Comparison of ENCODE assay signal across 8 mouse cellular contexts in the genomic region with DNA sequence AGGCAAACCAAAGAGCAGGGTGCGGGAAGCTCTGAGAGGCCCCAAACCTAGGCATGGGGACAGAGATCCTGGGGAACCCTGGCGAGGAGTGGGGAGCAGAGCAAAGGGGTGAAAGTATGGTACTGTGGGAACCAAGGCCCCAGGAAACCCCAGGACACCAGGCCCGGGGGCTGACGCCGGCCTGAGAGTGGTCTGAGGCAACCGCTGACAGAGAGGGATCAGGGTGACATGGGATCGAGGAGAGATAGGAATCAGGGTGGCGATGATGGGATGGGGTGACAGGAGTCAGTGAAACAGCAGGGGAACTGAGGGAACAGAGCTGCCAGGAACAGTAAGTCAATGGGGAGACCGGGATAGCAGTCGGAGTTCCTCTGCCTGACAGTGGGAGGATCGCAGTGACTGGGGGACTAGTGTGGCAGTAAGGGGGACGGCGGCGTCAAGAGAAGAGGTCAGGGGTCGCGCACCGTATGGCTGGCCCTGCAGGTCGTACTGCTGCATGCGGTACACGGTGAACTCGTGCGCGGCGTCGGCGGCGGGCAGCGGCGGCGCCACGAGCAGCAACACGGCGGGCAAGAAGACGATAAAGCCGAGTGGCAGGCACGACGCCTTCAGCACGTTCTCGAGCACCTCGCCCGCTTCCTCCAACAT. TPM values are rescaled to one million over a fixed set of nuclear protein-coding genes. Genes with fewer than 3 reads are reported as not detected.
DNase-seq lines count a peak whose midpoint lies in the region; ATAC-seq and TF ChIP-seq lines count a peak whose summit lies in the region.

No protein-coding gene starts in this region.

- H3K79me2 ChIP-seq in CH12.LX (replicated peaks; ENCODE audit: control insufficient read depth, extremely low read depth, insufficient read depth, poor library complexity, severe bottlenecking), result peaks cover 25% of the 10 kb centered on the region

- no peaks in the 10 kb centered on the region for H3K9me3 ChIP-seq in heart, embryonic 14.5 days (ENCODE audit: control insufficient read depth, low read length)
- no peaks in the 10 kb centered on the region for H3K9me3 ChIP-seq in CH12.LX (replicated peaks; ENCODE audit: low read length)
- H3K9me3 ChIP-seq in embryonic facial prominence, embryonic 13.5 days, result no peaks in the 10 kb centered on the region
- no peaks in the 10 kb centered on the region for H3K9me3 ChIP-seq in limb, embryonic 11.5 days (ENCODE audit: control insufficient read depth, low read length)
- H3K9me3 ChIP-seq in stomach, embryonic 14.5 days (ENCODE audit: control insufficient read depth, low read depth, low read length), result no peaks in the 10 kb centered on the region

- ATAC-seq in heart, embryonic 14.5 days (ENCODE audit: insufficient number of reproducible peaks, insufficient read depth, low FRiP score, low read depth), result no peak; the same call in 1 of the 2 replicates
- ATAC-seq in embryonic facial prominence, embryonic 13.5 days (ENCODE audit: insufficient number of reproducible peaks, insufficient read depth, low FRiP score, low TSS enrichment, low read depth), result no peak
- ATAC-seq in limb, embryonic 11.5 days (ENCODE audit: insufficient number of reproducible peaks, low FRiP score, low TSS enrichment, low read depth), result peak; percentile 22; the same call in 1 of the 2 replicates
- ATAC-seq in stomach, embryonic 14.5 days (ENCODE audit: insufficient number of reproducible peaks, insufficient read depth, low FRiP score, low read depth), result peak; percentile 12; the same call in 1 of the 2 replicates

- peaks cover 27% of the 10 kb centered on the region for H3K36me3 ChIP-seq in heart, embryonic 14.5 days (ENCODE audit: control insufficient read depth, insufficient read depth, low read length)
- H3K36me3 ChIP-seq in CH12.LX (replicated peaks in 1 of 2; ENCODE audit: control insufficient read depth in 1 of 2, insufficient read depth in 1 of 2, low read length in 1 of 2), result peaks cover 27 to 40% of the 10 kb centered on the region in 2 experiments
- peaks cover 26% of the 10 kb centered on the region for H3K36me3 ChIP-seq in embryonic facial prominence, embryonic 13.5 days
- H3K36me3 ChIP-seq in limb, embryonic 11.5 days (ENCODE audit: control insufficient read depth, insufficient read depth, low read length), result peaks cover 13% of the 10 kb centered on the region
- peaks cover 23% of the 10 kb centered on the region for H3K36me3 ChIP-seq in stomach, embryonic 14.5 days (ENCODE audit: control insufficient read depth, insufficient read depth, low read length)

- no peaks in the 10 kb centered on the region for H3K27me3 ChIP-seq in heart, embryonic 14.5 days (ENCODE audit: control insufficient read depth, insufficient read depth, low read length)
- peaks cover under 1% of the 10 kb centered on the region for H3K27me3 ChIP-seq in CH12.LX (replicated peaks)
- no peaks in the 10 kb centered on the region for H3K27me3 ChIP-seq in embryonic facial prominence, embryonic 13.5 days
- no peaks in the 10 kb centered on the region for H3K27me3 ChIP-seq in limb, embryonic 11.5 days (ENCODE audit: control insufficient read depth, insufficient read depth, low read length)
- no peaks in the 10 kb centered on the region for H3K27me3 ChIP-seq in stomach, embryonic 14.5 days (ENCODE audit: control insufficient read depth, insufficient read depth, low read length)

- no peak for TF ChIP-seq RAD21 in CH12.LX (IDR thresholded peaks at IDR 0.05; ENCODE audit: low read depth, low read length)

- TF ChIP-seq POLR2A in CH12.LX (IDR thresholded peaks at IDR 0.05; ENCODE audit: low read depth, low read length), result no peak

- no peak for TF ChIP-seq CTCF in CH12.LX (conservative IDR thresholded peaks at IDR 0.05 in 1 of 2, IDR thresholded peaks at IDR 0.05 in 1 of 2; ENCODE audit: low read depth in 2 of 2, low read length in 2 of 2)

- TF ChIP-seq EP300 in CH12.LX (IDR thresholded peaks at IDR 0.05; ENCODE audit: low read length), result no peak

- dilution Hi-C loops in CH12.LX (cut with MboI; ENCODE audit: extremely low pct_ligation_motif_present, extremely low pct_unique_long_range_greater_than_20kb, low sequenced_read_pairs), result no loop called here

- peak overlapping the region; percentile 84 for H3K4me2 ChIP-seq in heart, embryonic 14.5 days (ENCODE audit: low read length)
- peak overlapping the region; percentile 77 for H3K4me2 ChIP-seq in CH12.LX (ENCODE audit: insufficient read depth, low read depth, poor library complexity, severe bottlenecking)
- H3K4me2 ChIP-seq in embryonic facial prominence, embryonic 13.5 days, result peak overlapping the region; percentile 99
- H3K4me2 ChIP-seq in limb, embryonic 11.5 days (ENCODE audit: low read depth, severe bottlenecking), result peak overlapping the region; percentile 95
- H3K4me2 ChIP-seq in stomach, embryonic 14.5 days (replicated peaks; ENCODE audit: low read depth, low read length), result peak overlapping the region; percentile 93

- H3K4me1 ChIP-seq in heart, embryonic 14.5 days (ENCODE audit: control insufficient read depth in 2 of 2, insufficient read depth in 2 of 2, low read length in 2 of 2), result peaks cover 9 to 12% of the 10 kb centered on the region in 2 experiments; a peak in 3 of 4 replicates
- H3K4me1 ChIP-seq in CH12.LX (ENCODE audit: control insufficient read depth in 1 of 2, insufficient read depth in 2 of 2), result peaks cover 23 to 44% of the 10 kb centered on the region in 2 experiments
- peaks cover 24% of the 10 kb centered on the region for H3K4me1 ChIP-seq in embryonic facial prominence, embryonic 13.5 days
- peaks cover 10% of the 10 kb centered on the region for H3K4me1 ChIP-seq in limb, embryonic 11.5 days (ENCODE audit: control insufficient read depth, insufficient read depth, low read length)
- H3K4me1 ChIP-seq in stomach, embryonic 14.5 days (ENCODE audit: control insufficient read depth, insufficient read depth, low read length), result peaks cover 12% of the 10 kb centered on the region

- peak overlapping the region; percentile 72 to 90 for H3K4me3 ChIP-seq in heart, embryonic 14.5 days (ENCODE audit: control insufficient read depth in 1 of 2, insufficient read depth in 1 of 2, low read depth in 1 of 2, low read length in 2 of 2)
- H3K4me3 ChIP-seq in CH12.LX (replicated peaks in 1 of 3; ENCODE audit: low read depth in 2 of 3, low read length in 2 of 3, poor library complexity in 1 of 3), result peak overlapping the region; percentile 89 to 99 (median 96)
- peak overlapping the region; percentile 87 for H3K4me3 ChIP-seq in embryonic facial prominence, embryonic 13.5 days
- H3K4me3 ChIP-seq in limb, embryonic 11.5 days (ENCODE audit: low read depth, low read length), result peak overlapping the region; percentile 86
- peak overlapping the region; percentile 70 for H3K4me3 ChIP-seq in stomach, embryonic 14.5 days (ENCODE audit: low read depth, low read length)

- in situ Hi-C loops in CH12.LX (cut with MboI; ENCODE audit: low pct_ligation_motif_present, low pct_unique_long_range_greater_than_20kb, low sequenced_read_pairs), result loop anchor here (5.0 to 10.0 kb wide), 2 partner anchors 37 to 109 kb away; partner anchors contain the start of genes BC025920 and Tle6

- DNase-seq in heart, postnatal 36 days, result no peak
- DNase-seq in CH12.LX (ENCODE audit: extremely low read depth), result no peak
- DNase-seq in limb, embryonic 11.5 days (ENCODE audit: low spot score), result no peak
- no peak for DNase-seq in thymus, postnatal 4 days
- no peak for DNase-seq in ovary, postnatal 36 days (ENCODE audit: low spot score)

- intact Hi-C loops in heart, postnatal 36 days (cut with DNase I), result loop anchor here (10.0 kb wide), 1 partner anchor 591 kb away; the partner anchor contains the start of gene Timm13

- H3K27ac ChIP-seq in heart, embryonic 14.5 days (replicated peaks in 1 of 2; ENCODE audit: control insufficient read depth in 1 of 2, insufficient read depth in 1 of 2, low read depth in 2 of 2, low read length in 2 of 2), result peak overlapping the region in 1 of 2 experiments; percentile 74; a peak in 2 of 4 replicates
- 0 out of 2 replicates have a peak overlapping the region, but pooled peaks have one; percentile 31 for H3K27ac ChIP-seq in CH12.LX (ENCODE audit: insufficient read depth, low read depth)
- peak overlapping the region; percentile 55 for H3K27ac ChIP-seq in embryonic facial prominence, embryonic 13.5 days
- no peak overlapping the region for H3K27ac ChIP-seq in limb, embryonic 11.5 days (replicated peaks; ENCODE audit: low read depth, low read length)
- H3K27ac ChIP-seq in stomach, embryonic 14.5 days (ENCODE audit: low read length), result 0 out of 2 replicates have a peak overlapping the region, but pooled peaks have one; percentile 44

- under 1% methylated on average over 40 of the region's 41 CpGs for WGBS in heart, embryonic 14.5 days
- 2% methylated on average over 41 of the region's 41 CpGs for WGBS in embryonic facial prominence, embryonic 13.5 days
- WGBS in limb, embryonic 11.5 days, result 2% methylated on average over 41 of the region's 41 CpGs
- 2% methylated on average over 41 of the region's 41 CpGs for WGBS in stomach, embryonic 14.5 days

- peak overlapping the region; percentile 88 for H3K9ac ChIP-seq in heart, embryonic 14.5 days (ENCODE audit: low read length)
- peak overlapping the region; percentile 77 for H3K9ac ChIP-seq in CH12.LX (ENCODE audit: insufficient read depth, low read depth)
- H3K9ac ChIP-seq in embryonic facial prominence, embryonic 13.5 days, result peak overlapping the region; percentile 92
- H3K9ac ChIP-seq in limb, embryonic 11.5 days (ENCODE audit: low read length), result peak overlapping the region; percentile 82
- peak overlapping the region; percentile 85 for H3K9ac ChIP-seq in stomach, embryonic 14.5 days (replicated peaks; ENCODE audit: low read depth, low read length)

RNA-seq across cellular contexts. Expression of gene Ncln, which starts 0.5 kb away (rescaled TPM):
- polyA plus RNA-seq in heart, embryonic 14.5 days (2014; fragmentation: Nextera tagmentation; extraction: Ambion mirVana), result 40.7 and 44.6 TPM in 2 replicates
- 10 to 100 TPM; 61.9 to 63.9 TPM for total RNA-seq in heart, postnatal 36 days (2021)
- total RNA-seq in CH12.LX (2012; rRNA removed) (99.5 and 104 TPM in 2 replicates), CH12.LX (2014; rRNA removed) (41.5 and 41.7 TPM in 2 replicates)
- 80.5 and 89.5 TPM in 2 replicates for polyA plus RNA-seq in CH12.LX (2012; ENCODE audit: insufficient read length, low read depth)
- 82.3 and 87.9 TPM in 2 replicates for polyA plus RNA-seq in embryonic facial prominence, embryonic 13.5 days (2015; fragmentation: Nextera tagmentation; extraction: Ambion mirVana)
- polyA plus RNA-seq in limb, embryonic 11.5 days (2014; fragmentation: Nextera tagmentation; extraction: Ambion mirVana), result 60.3 and 66.8 TPM in 2 replicates
- 79.1 and 79.3 TPM in 2 replicates for polyA plus RNA-seq in stomach, embryonic 14.5 days (2014; fragmentation: Nextera tagmentation; extraction: Ambion mirVana)

RNA-seq across cellular contexts. Expression of gene S1pr4, which starts 4.2 kb away (rescaled TPM):
- polyA plus RNA-seq in heart, embryonic 14.5 days (2014; fragmentation: Nextera tagmentation; extraction: Ambion mirVana), result 0.24 and 0.35 TPM in 2 replicates
- total RNA-seq in heart, postnatal 36 days (2021), result 1 to 10 TPM in 1 of 2 experiments, under 1 TPM in 1; 0.61 to 1.3 TPM
- total RNA-seq in CH12.LX (2012; rRNA removed) (0.25 and 0.30 TPM in 2 replicates), CH12.LX (2014; rRNA removed) (not detected in 2 replicates)
- 0.16 and 0.19 TPM in 2 replicates for polyA plus RNA-seq in CH12.LX (2012; ENCODE audit: insufficient read length, low read depth)
- 0.25 and 0.31 TPM in 2 replicates for polyA plus RNA-seq in embryonic facial prominence, embryonic 13.5 days (2015; fragmentation: Nextera tagmentation; extraction: Ambion mirVana)
- 0.10 and 0.43 TPM in 2 replicates for polyA plus RNA-seq in limb, embryonic 11.5 days (2014; fragmentation: Nextera tagmentation; extraction: Ambion mirVana)
- polyA plus RNA-seq in stomach, embryonic 14.5 days (2014; fragmentation: Nextera tagmentation; extraction: Ambion mirVana), result 0.41 and 0.72 TPM in 2 replicates

RNA-seq across cellular contexts. Expression of gene Celf5, which starts 13.2 kb away (rescaled TPM):
- polyA plus RNA-seq in heart, embryonic 14.5 days (2014; fragmentation: Nextera tagmentation; extraction: Ambion mirVana), result 0.19 TPM in 1 of 2 replicates, not detected in the other
- total RNA-seq in heart, postnatal 36 days (2021), result under 1 TPM in 1 of 2 experiments, not detected in 1; 0.24 TPM
- 0.08 and 0.17 TPM in 2 replicates for total RNA-seq in CH12.LX (2012; rRNA removed)
- not detected in 2 replicates for total RNA-seq in CH12.LX (2014; rRNA removed)
- polyA plus RNA-seq in CH12.LX (2012; ENCODE audit: insufficient read length, low read depth), result 0.07 and 0.12 TPM in 2 replicates
- polyA plus RNA-seq in embryonic facial prominence, embryonic 13.5 days (2015; fragmentation: Nextera tagmentation; extraction: Ambion mirVana), result 2.1 and 2.5 TPM in 2 replicates
- 0.33 and 0.77 TPM in 2 replicates for polyA plus RNA-seq in limb, embryonic 11.5 days (2014; fragmentation: Nextera tagmentation; extraction: Ambion mirVana)
- 1.7 and 2.2 TPM in 2 replicates for polyA plus RNA-seq in stomach, embryonic 14.5 days (2014; fragmentation: Nextera tagmentation; extraction: Ambion mirVana)

RNA-seq across cellular contexts. Expression of gene Gna15, which starts 28.3 kb away (rescaled TPM):
- polyA plus RNA-seq in heart, embryonic 14.5 days (2014; fragmentation: Nextera tagmentation; extraction: Ambion mirVana), result 0.74 and 0.89 TPM in 2 replicates
- under 1 TPM; 0.73 to 0.78 TPM for total RNA-seq in heart, postnatal 36 days (2021)
- total RNA-seq in CH12.LX (2012; rRNA removed) (9.9 and 10.0 TPM in 2 replicates), CH12.LX (2014; rRNA removed) (5.2 and 5.5 TPM in 2 replicates)
- 4.9 and 5.2 TPM in 2 replicates for polyA plus RNA-seq in CH12.LX (2012; ENCODE audit: insufficient read length, low read depth)
- 2.0 and 2.1 TPM in 2 replicates for polyA plus RNA-seq in embryonic facial prominence, embryonic 13.5 days (2015; fragmentation: Nextera tagmentation; extraction: Ambion mirVana)
- 0.99 and 1.1 TPM in 2 replicates for polyA plus RNA-seq in limb, embryonic 11.5 days (2014; fragmentation: Nextera tagmentation; extraction: Ambion mirVana)
- 3.6 and 7.4 TPM in 2 replicates for polyA plus RNA-seq in stomach, embryonic 14.5 days (2014; fragmentation: Nextera tagmentation; extraction: Ambion mirVana)

RNA-seq across cellular contexts. Expression of gene Nfic, which starts 40.3 kb away (rescaled TPM):
- polyA plus RNA-seq in heart, embryonic 14.5 days (2014; fragmentation: Nextera tagmentation; extraction: Ambion mirVana), result 45.0 and 47.0 TPM in 2 replicates
- 100 to 1,000 TPM; 115 to 133 TPM for total RNA-seq in heart, postnatal 36 days (2021)
- 4.4 and 4.7 TPM in 2 replicates for total RNA-seq in CH12.LX (2012; rRNA removed)
- total RNA-seq in CH12.LX (2014; rRNA removed), result 0.07 and 0.34 TPM in 2 replicates
- polyA plus RNA-seq in CH12.LX (2012; ENCODE audit: insufficient read length, low read depth), result 3.8 and 4.0 TPM in 2 replicates
- polyA plus RNA-seq in embryonic facial prominence, embryonic 13.5 days (2015; fragmentation: Nextera tagmentation; extraction: Ambion mirVana), result 87.0 and 96.1 TPM in 2 replicates
- polyA plus RNA-seq in limb, embryonic 11.5 days (2014; fragmentation: Nextera tagmentation; extraction: Ambion mirVana), result 16.7 and 18.7 TPM in 2 replicates
- 76.0 and 80.1 TPM in 2 replicates for polyA plus RNA-seq in stomach, embryonic 14.5 days (2014; fragmentation: Nextera tagmentation; extraction: Ambion mirVana)

Comparison
In these comparisons a context has a peak if more than half of its experiments do, and no peak if none do; other contexts are left out.
1. ATAC-seq: peak in limb, embryonic 11.5 days (single experiment) and stomach, embryonic 14.5 days (single experiment); none in heart, embryonic 14.5 days (single experiment) and embryonic facial prominence, embryonic 13.5 days (single experiment).
2. Peak in every context shown above with its lines, with median percentiles within 50 percentile points of each other: H3K4me2 ChIP-seq, H3K4me3 ChIP-seq and H3K9ac ChIP-seq.